Mouse (Mus musculus): ENCODE data around the gene Lpp. TPM values are rescaled to one million over a fixed set of nuclear protein-coding genes. Genes with fewer than 3 reads are reported as not detected.

Lpp gene
- polyA plus RNA-seq (2012; ENCODE audit: insufficient read depth, insufficient read length, low replicate concordance, missing spikeins), result 29.5 TPM in 1 of 2 replicates, not detected in the other

GRCm38 (mm10) chr16:24392651-24393555 lies at the start of gene Lpp:
Gene Lpp (plus strand): TSS chr16:24393507.
- Histone ChIP-seq H3K4me1 (ENCODE audit: control insufficient read depth, insufficient read depth, low read length) (peaks cover 16% of the 10 kb centered on the region; the same call in 1 of the 2 replicates), H3K27ac (ENCODE audit: insufficient read depth, low read depth, low read length) (peak within 1 kb of the TSS; percentile 44; the same call in 1 of the 2 replicates), H3K4me3 (ENCODE audit: insufficient read depth, low read depth, low read length) (peak within 1 kb of the TSS; percentile 71)
- 6% methylated on average over 42 of the region's 42 CpGs for WGBS
- TF ChIP-seq POLR2A (IDR thresholded peaks at IDR 0.05; ENCODE audit: insufficient read depth, low read depth, low read length), result no peak
- no peak for TF ChIP-seq CTCF (IDR thresholded peaks at IDR 0.05; ENCODE audit: insufficient read depth, low read depth, low read length)

GRCm38 (mm10) chr16:24347582-24348411 lies 45.5 kb upstream of the Lpp start:
- 22% methylated on average over 21 of the region's 21 CpGs for WGBS
- Histone ChIP-seq H3K4me3 (ENCODE audit: insufficient read depth, low read depth, low read length) (no peak overlapping the region), H3K4me1 (ENCODE audit: control insufficient read depth, insufficient read depth, low read length) (peaks cover 8% of the 10 kb centered on the region), H3K27ac (ENCODE audit: insufficient read depth, low read depth, low read length) (no peak overlapping the region)
- TF ChIP-seq POLR2A (IDR thresholded peaks at IDR 0.05; ENCODE audit: insufficient read depth, low read depth, low read length) (no peak), CTCF (IDR thresholded peaks at IDR 0.05; ENCODE audit: insufficient read depth, low read depth, low read length) (no peak)

GRCm38 (mm10) chr16:24350306-24350705 lies 43.0 kb upstream of the Lpp start:
- TF ChIP-seq CTCF (IDR thresholded peaks at IDR 0.05; ENCODE audit: insufficient read depth, low read depth, low read length), result no peak
- no peak overlapping the region for H3K4me3 ChIP-seq (ENCODE audit: insufficient read depth, low read depth, low read length)
- peaks cover 4% of the 10 kb centered on the region for H3K4me1 ChIP-seq (ENCODE audit: control insufficient read depth, insufficient read depth, low read length)
- 96% methylated on average over 6 of the region's 6 CpGs for WGBS
- H3K27ac ChIP-seq (ENCODE audit: insufficient read depth, low read depth, low read length), result no peak overlapping the region

- WGBS, result 93% methylated on average over 6 of the region's 6 CpGs
- Histone ChIP-seq H3K4me3 (ENCODE audit: insufficient read depth, low read depth, low read length) (no peak overlapping the region), H3K4me1 (ENCODE audit: control insufficient read depth, insufficient read depth, low read length) (peaks cover 4% of the 10 kb centered on the region), H3K27ac (ENCODE audit: insufficient read depth, low read depth, low read length) (no peak overlapping the region)
- no peak for TF ChIP-seq CTCF (IDR thresholded peaks at IDR 0.05; ENCODE audit: insufficient read depth, low read depth, low read length)
- TF ChIP-seq POLR2A (IDR thresholded peaks at IDR 0.05; ENCODE audit: insufficient read depth, low read depth, low read length), result no peak
Observed at GRCm38 (mm10) chr16:24350751-24351150, 42.6 kb upstream of the Lpp start.

GRCm38 (mm10) chr16:24351811-24352210 lies 41.5 kb upstream of the Lpp start:
- WGBS, result 93% methylated on average over 1 of the region's 1 CpGs
- H3K4me3 ChIP-seq (ENCODE audit: insufficient read depth, low read depth, low read length), result no peak overlapping the region
- no peak overlapping the region for H3K27ac ChIP-seq (ENCODE audit: insufficient read depth, low read depth, low read length)
- peaks cover 4% of the 10 kb centered on the region for H3K4me1 ChIP-seq (ENCODE audit: control insufficient read depth, insufficient read depth, low read length)
- TF ChIP-seq POLR2A (IDR thresholded peaks at IDR 0.05; ENCODE audit: insufficient read depth, low read depth, low read length) (no peak), CTCF (IDR thresholded peaks at IDR 0.05; ENCODE audit: insufficient read depth, low read depth, low read length) (no peak)

- TF ChIP-seq POLR2A (IDR thresholded peaks at IDR 0.05; ENCODE audit: insufficient read depth, low read depth, low read length), result no peak
- no peak for TF ChIP-seq CTCF (IDR thresholded peaks at IDR 0.05; ENCODE audit: insufficient read depth, low read depth, low read length)
- no peak overlapping the region for H3K27ac ChIP-seq (ENCODE audit: insufficient read depth, low read depth, low read length)
- WGBS, result 65% methylated on average over 3 of the region's 3 CpGs
- H3K4me3 ChIP-seq (ENCODE audit: insufficient read depth, low read depth, low read length), result no peak overlapping the region
- H3K4me1 ChIP-seq (ENCODE audit: control insufficient read depth, insufficient read depth, low read length), result no peaks in the 10 kb centered on the region
Observed at GRCm38 (mm10) chr16:24353816-24354215, 39.5 kb upstream of the Lpp start.

GRCm38 (mm10) chr16:24361667-24362066 lies 31.6 kb upstream of the Lpp start:
- Histone ChIP-seq H3K4me3 (ENCODE audit: insufficient read depth, low read depth, low read length) (no peak overlapping the region), H3K4me1 (ENCODE audit: control insufficient read depth, insufficient read depth, low read length) (no peaks in the 10 kb centered on the region), H3K27ac (ENCODE audit: insufficient read depth, low read depth, low read length) (no peak overlapping the region)
- WGBS, result 100% methylated on average over 1 of the region's 1 CpGs
- TF ChIP-seq POLR2A (IDR thresholded peaks at IDR 0.05; ENCODE audit: insufficient read depth, low read depth, low read length) (no peak), CTCF (IDR thresholded peaks at IDR 0.05; ENCODE audit: insufficient read depth, low read depth, low read length) (no peak)

- 90% methylated on average over 7 of the region's 7 CpGs for WGBS
- no peaks in the 10 kb centered on the region for H3K4me1 ChIP-seq (ENCODE audit: control insufficient read depth, insufficient read depth, low read length)
- H3K27ac ChIP-seq (ENCODE audit: insufficient read depth, low read depth, low read length), result no peak overlapping the region
- TF ChIP-seq CTCF (IDR thresholded peaks at IDR 0.05; ENCODE audit: insufficient read depth, low read depth, low read length), result no peak
- TF ChIP-seq POLR2A (IDR thresholded peaks at IDR 0.05; ENCODE audit: insufficient read depth, low read depth, low read length), result no peak
- no peak overlapping the region for H3K4me3 ChIP-seq (ENCODE audit: insufficient read depth, low read depth, low read length)
Observed at GRCm38 (mm10) chr16:24364030-24364687, 29.1 kb upstream of the Lpp start.
